Mouse (Mus musculus): ENCODE results near the gene Ccnd3. TPM values are rescaled to one million over a fixed set of nuclear protein-coding genes. Genes with fewer than 3 reads are reported as not detected.

Ccnd3 gene
- total and polyA plus RNA-seq, 3 experiments: 143 to 568 TPM; not detected in 1

DNA sequence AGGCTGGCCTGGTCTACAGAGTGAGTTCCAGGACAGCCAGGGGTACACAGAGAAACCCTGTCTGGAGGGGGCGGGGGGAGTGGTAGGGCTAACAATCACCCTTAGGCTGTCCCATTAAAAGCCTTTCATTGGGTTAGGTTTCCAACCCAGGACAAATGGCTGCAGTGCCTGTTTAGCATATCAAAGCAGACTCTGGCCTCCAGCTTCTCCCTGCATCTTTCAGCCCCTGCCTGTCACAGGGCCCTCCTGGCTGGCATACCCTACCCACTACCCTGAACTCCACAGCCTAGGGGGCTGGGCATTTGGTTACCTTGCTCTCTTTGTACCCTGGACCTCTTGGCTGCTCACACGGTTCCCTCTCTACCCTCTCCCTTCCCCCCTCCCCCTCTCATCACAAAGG, 61.3 kb downstream of the Ccnd3 start:
- DNase-seq (ENCODE audit: low read depth, low spot score): no peak

GRCm38 (mm10) chr17:47567271-47567670, 62.4 kb downstream of the Ccnd3 start:
- no peak for DNase-seq (ENCODE audit: low read depth, low spot score)
- H3K27me3 ChIP-seq (ENCODE audit: control insufficient read depth in 1 of 2, insufficient read depth in 2 of 2, low read length in 2 of 2): no peaks in the 10 kb centered on the region
- H3K9ac ChIP-seq (ENCODE audit: control insufficient read depth, low read depth, low read length, poor library complexity, severe bottlenecking): no peak overlapping the region
- no peak overlapping the region for H3K4me3 ChIP-seq (ENCODE audit: control insufficient read depth in 1 of 2, insufficient read depth in 1 of 2, low read depth in 2 of 2, low read length in 2 of 2)
- H3K79me2 ChIP-seq (ENCODE audit: control insufficient read depth, insufficient read depth, low read length, poor library complexity): no peaks in the 10 kb centered on the region
- H3K27ac ChIP-seq (ENCODE audit: control insufficient read depth, low read depth, low read length): no peak overlapping the region
- no peaks in the 10 kb centered on the region for H3K9me3 ChIP-seq (replicated peaks; ENCODE audit: insufficient read depth, low read length)
- peaks cover 0 to 17% of the 10 kb centered on the region in 2 experiments; a peak in 2 of 4 replicates for H3K36me3 ChIP-seq (ENCODE audit: control insufficient read depth in 1 of 2, insufficient read depth in 2 of 2, low read length in 2 of 2)
- peaks cover 15 to 20% of the 10 kb centered on the region in 2 experiments for H3K4me1 ChIP-seq (ENCODE audit: control insufficient read depth in 1 of 2, insufficient read depth in 2 of 2, low read length in 2 of 2)
- TF ChIP-seq GATA1 (IDR thresholded peaks at IDR 0.05; ENCODE audit: low read depth, low read length): no peak
- TF ChIP-seq MYC (IDR thresholded peaks at IDR 0.05; ENCODE audit: low read depth, low read length): no peak
- no peak for TF ChIP-seq MEF2A (IDR thresholded peaks at IDR 0.05; ENCODE audit: extremely low read depth, insufficient replicate concordance, low read depth, low read length, poor library complexity, severe bottlenecking)
- no peak for TF ChIP-seq CHD1 (IDR thresholded peaks at IDR 0.05; ENCODE audit: low read depth, low read length)
- no peak for TF ChIP-seq ELF1 (IDR thresholded peaks at IDR 0.05; ENCODE audit: low read depth, low read length)
- no peak for TF ChIP-seq SMC3 (IDR thresholded peaks at IDR 0.05; ENCODE audit: low read depth, low read length)

More for the DNA sequence above, 61.3 kb downstream of the Ccnd3 start:
- H3K79me2 ChIP-seq (ENCODE audit: control insufficient read depth, insufficient read depth, low read length, poor library complexity): no peaks in the 10 kb centered on the region
- H3K27me3 ChIP-seq (ENCODE audit: control insufficient read depth in 1 of 2, insufficient read depth in 2 of 2, low read length in 2 of 2): no peaks in the 10 kb centered on the region
- H3K4me3 ChIP-seq (ENCODE audit: control insufficient read depth in 1 of 2, insufficient read depth in 1 of 2, low read depth in 2 of 2, low read length in 2 of 2): no peak overlapping the region
- H3K4me1 ChIP-seq (ENCODE audit: control insufficient read depth in 1 of 2, insufficient read depth in 2 of 2, low read length in 2 of 2): peaks cover 15 to 20% of the 10 kb centered on the region in 2 experiments
- peaks cover 0 to 17% of the 10 kb centered on the region in 2 experiments; a peak in 2 of 4 replicates for H3K36me3 ChIP-seq (ENCODE audit: control insufficient read depth in 1 of 2, insufficient read depth in 2 of 2, low read length in 2 of 2)
- TF ChIP-seq RCOR1 (IDR thresholded peaks at IDR 0.05; ENCODE audit: low read depth, low read length): no peak
- TF ChIP-seq GABPA (IDR thresholded peaks at IDR 0.05; ENCODE audit: low read depth, low read length): no peak
- no peak for TF ChIP-seq EP300 (IDR thresholded peaks at IDR 0.05; ENCODE audit: low read depth in 1 of 2, low read length in 2 of 2)
- no peak for TF ChIP-seq MYC (IDR thresholded peaks at IDR 0.05; ENCODE audit: low read depth, low read length)
- TF ChIP-seq GATA1 (IDR thresholded peaks at IDR 0.05; ENCODE audit: low read depth, low read length): no peak
- no peak for TF ChIP-seq MEF2A (IDR thresholded peaks at IDR 0.05; ENCODE audit: extremely low read depth, insufficient replicate concordance, low read depth, low read length, poor library complexity, severe bottlenecking)
- TF ChIP-seq TBP (IDR thresholded peaks at IDR 0.05; ENCODE audit: low read depth, low read length): no peak
- no peak for TF ChIP-seq MXI1 (IDR thresholded peaks at IDR 0.05; ENCODE audit: low read depth, low read length)
- no peak for TF ChIP-seq MAZ (IDR thresholded peaks at IDR 0.05; ENCODE audit: low read depth, low read length)
- no peak for TF ChIP-seq CHD2 (IDR thresholded peaks at IDR 0.05; ENCODE audit: low read length)
- no peak overlapping the region for H3K9ac ChIP-seq (ENCODE audit: control insufficient read depth, low read depth, low read length, poor library complexity, severe bottlenecking)
- H3K27ac ChIP-seq (ENCODE audit: control insufficient read depth, low read depth, low read length): no peak overlapping the region
- H3K9me3 ChIP-seq (replicated peaks; ENCODE audit: insufficient read depth, low read length): no peaks in the 10 kb centered on the region

DNA sequence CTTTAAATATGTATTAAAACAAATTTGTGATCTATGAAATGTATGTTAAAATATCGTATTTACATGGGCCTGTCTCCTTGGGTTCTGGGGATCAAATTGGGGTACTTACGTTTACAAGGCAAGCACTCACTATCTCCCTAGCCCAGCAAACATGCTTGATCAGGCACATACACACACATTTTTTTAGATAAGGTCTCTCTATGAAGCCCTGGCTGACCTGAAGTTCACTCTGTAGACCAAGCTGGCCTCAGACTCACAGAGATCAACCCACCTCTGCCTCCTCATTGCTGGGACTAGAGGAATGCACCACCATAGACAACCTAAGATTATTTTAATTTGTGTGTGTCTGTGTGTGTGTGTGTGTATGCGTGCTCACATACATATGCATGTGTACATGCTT, 63.5 kb downstream of the Ccnd3 start:
- Histone ChIP-seq H3K79me2 (ENCODE audit: control insufficient read depth, insufficient read depth, low read length, poor library complexity) (no peaks in the 10 kb centered on the region), H3K4me1 (ENCODE audit: control insufficient read depth in 1 of 2, insufficient read depth in 2 of 2, low read length in 2 of 2) (peaks cover 15 to 20% of the 10 kb centered on the region in 2 experiments), H3K27ac (ENCODE audit: control insufficient read depth, low read depth, low read length) (peak overlapping the region; percentile 23; the same call in 1 of the 2 replicates), H3K36me3 (ENCODE audit: control insufficient read depth in 1 of 2, insufficient read depth in 2 of 2, low read length in 2 of 2) (peaks cover 0 to 17% of the 10 kb centered on the region in 2 experiments; a peak in 2 of 4 replicates), H3K4me3 (ENCODE audit: control insufficient read depth in 1 of 2, insufficient read depth in 1 of 2, low read depth in 2 of 2, low read length in 2 of 2) (no peak overlapping the region), H3K9ac (ENCODE audit: control insufficient read depth, low read depth, low read length, poor library complexity, severe bottlenecking) (no peak overlapping the region), H3K9me3 (replicated peaks; ENCODE audit: insufficient read depth, low read length) (no peaks in the 10 kb centered on the region), H3K27me3 (ENCODE audit: control insufficient read depth in 1 of 2, insufficient read depth in 2 of 2, low read length in 2 of 2) (no peaks in the 10 kb centered on the region)
- DNase-seq (ENCODE audit: low read depth, low spot score): peak; percentile 71
- no peak for TF ChIP-seq ELF1 (IDR thresholded peaks at IDR 0.05; ENCODE audit: low read depth, low read length)
- TF ChIP-seq MAZ (IDR thresholded peaks at IDR 0.05; ENCODE audit: low read depth, low read length): no peak
- TF ChIP-seq POLR2A (IDR thresholded peaks at IDR 0.05; ENCODE audit: control insufficient read depth in 1 of 2, insufficient read depth in 1 of 2, low read depth in 1 of 2, low read length in 2 of 2, poor library complexity in 1 of 2): no peak
- no peak for TF ChIP-seq ZMIZ1 (IDR thresholded peaks at IDR 0.05; ENCODE audit: low read depth, low read length)
- no peak for TF ChIP-seq RAD21 (IDR thresholded peaks at IDR 0.05; ENCODE audit: low read depth, low read length)
- TF ChIP-seq ZC3H11A (IDR thresholded peaks at IDR 0.05; ENCODE audit: low read depth, low read length): no peak
- TF ChIP-seq CHD2 (IDR thresholded peaks at IDR 0.05; ENCODE audit: low read length): no peak
- no peak for TF ChIP-seq JUND (IDR thresholded peaks at IDR 0.05; ENCODE audit: low read depth, low read length)
- peak; percentile 85 for TF ChIP-seq GATA1 (IDR thresholded peaks at IDR 0.05; ENCODE audit: low read depth, low read length)
- no peak for TF ChIP-seq MYB (IDR thresholded peaks at IDR 0.05; ENCODE audit: low read depth, low read length)
- TF ChIP-seq HCFC1 (IDR thresholded peaks at IDR 0.05; ENCODE audit: low read depth, low read length): no peak
- no peak for TF ChIP-seq NRF1 (IDR thresholded peaks at IDR 0.05; ENCODE audit: insufficient read depth, low read depth, low read length, poor library complexity, severe bottlenecking)
- no peak for TF ChIP-seq CTCF (IDR thresholded peaks at IDR 0.05 in 2 of 3, conservative IDR thresholded peaks at IDR 0.05 in 1 of 3; ENCODE audit: control insufficient read depth in 1 of 3, insufficient read depth in 1 of 3, low read depth in 2 of 3, low read length in 3 of 3, poor library complexity in 1 of 3, severe bottlenecking in 1 of 3)
- TF ChIP-seq ETS1 (IDR thresholded peaks at IDR 0.05; ENCODE audit: low read depth, low read length): peak; percentile 43; the same call in 1 of the 2 replicates
- TF ChIP-seq UBTF (IDR thresholded peaks at IDR 0.05; ENCODE audit: borderline replicate concordance, insufficient read depth, low read depth, low read length): no peak
- no peak for TF ChIP-seq TBP (IDR thresholded peaks at IDR 0.05; ENCODE audit: low read depth, low read length)

Data from MEL (cell line).